ENCODE assay signal across 18 mouse cellular contexts in the genomic region with DNA sequence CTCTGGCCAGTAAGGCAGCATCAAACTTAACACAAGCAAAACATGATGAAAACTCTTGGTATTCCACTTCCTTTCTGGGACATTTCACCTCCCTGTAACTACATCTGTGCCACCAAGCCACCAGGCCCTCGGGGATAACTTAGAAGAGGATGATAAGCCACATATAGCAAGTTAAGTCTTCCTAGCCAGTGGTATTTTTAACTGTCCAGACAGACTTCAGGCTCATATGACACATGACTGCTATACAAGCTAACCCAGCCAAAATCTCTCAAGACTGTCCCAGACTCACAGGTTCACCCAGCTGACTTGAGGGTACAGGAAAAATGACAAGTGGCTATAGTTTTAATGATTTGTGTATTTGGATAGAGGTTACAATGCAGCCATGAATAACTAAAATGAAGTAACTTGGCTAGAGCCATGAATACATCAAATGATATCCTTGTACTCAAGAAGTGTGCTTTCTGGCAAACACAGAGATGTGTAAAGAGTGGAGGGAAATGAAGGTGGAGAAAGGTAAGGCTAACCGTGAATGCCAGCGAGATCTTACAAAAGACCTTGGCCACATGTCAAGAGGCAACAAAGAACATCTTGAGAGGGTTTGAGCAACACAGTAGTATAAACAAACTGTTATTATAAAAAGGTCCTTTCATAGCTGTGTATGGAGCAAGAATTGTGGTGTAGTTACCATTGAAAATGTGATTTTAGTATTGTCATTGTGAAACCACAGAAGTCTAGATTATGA.
DNase-seq lines count a peak whose midpoint lies in the region.
"Had no signal": no experiment of that assay in that cellular context is flagged by ENCODE, and none has a peak within 500 bp of the region (broad histone marks: within the 10 kb centered on the region; RNA-seq: fewer than 3 reads in every experiment).

No protein-coding gene starts in this region.

- peak; percentile 78 for DNase-seq in heart, adult 11 months
- DNase-seq in heart, postnatal 10 days: no peak
- DNase-seq in NIH3T3 (ENCODE audit: low read depth): peak; percentile 34
- DNase-seq in gonadal fat pad, adult 2 months (ENCODE audit: low read depth): peak; percentile 98
- DNase-seq in lung, postnatal 14 days: peak; percentile 52
- DNase-seq in cerebellum, postnatal 4 days (ENCODE audit: low spot score in 2 of 2): no peak
- no peak for DNase-seq in layer of hippocampus, postnatal 36 days
- no peak for DNase-seq in kidney, adult 8-10 months
- DNase-seq: adrenal gland, adult 8-10 months; B cell, adult 2 months; cerebellum, adult 18-20 months; cerebellum, postnatal 14 days; forebrain, postnatal 0 days; kidney, adult 18-20 months; layer of hippocampus, adult 9-11 months; liver, embryonic 13.5 days; retina, postnatal 1 day; thymus, postnatal 25 days had no signal

- intact Hi-C loops in heart, postnatal 10 days (cut with DNase I): no loop called here

Comparison
In these comparisons a context has a peak if more than half of its experiments do, and no peak if none do; other contexts are left out.
1. DNase-seq: peak in heart, adult 11 months (single experiment), NIH3T3 (single experiment), gonadal fat pad, adult 2 months (single experiment) and lung, postnatal 14 days (single experiment); none in heart, postnatal 10 days (0 of 2), cerebellum, postnatal 4 days (0 of 2), layer of hippocampus, postnatal 36 days (0 of 2) and kidney, adult 8-10 months (0 of 2).